Mouse (Mus musculus) bone marrow macrophage, adult 2 months (primary cell): ENCODE results near the gene Hmgn1.

Source experiments
- CTCF ChIP-seq: IDR thresholded peaks from 2 replicates; pipeline ENCODE4 v1.5.1; 2012; ENCODE audit warnings: low read depth, mild to moderate bottlenecking, low read length, moderate library complexity
- POLR2A ChIP-seq: IDR thresholded peaks from 2 replicates; pipeline ENCODE4 v1.6.1; 2012; ENCODE audit warnings: mild to moderate bottlenecking, low read depth, low read length, borderline replicate concordance

GRCm38 (mm10) chr16:96145110-96145800 is 17.7 kb upstream of the Hmgn1 start, which contains the start of gene Wrb:
- TF ChIP-seq CTCF, result peak; percentile 55
- TF ChIP-seq POLR2A, result no peak
